Mouse (Mus musculus): ENCODE results near the gene Mical3. TPM values are rescaled to one million over a fixed set of nuclear protein-coding genes. Genes with fewer than 3 reads are reported as not detected.
A peak's percentile ranks its signal among the peaks of the same experiment; 100 is the strongest.

The Mical3 gene
- polyA plus RNA-seq, 1 experiment from 2014 or later, result 37.0 TPM

GRCm38 (mm10) chr6:121139271-121139670 lies 8.5 kb upstream of the Mical3 start:
- H3K27ac ChIP-seq (ENCODE audit: low read length), result no peak overlapping the region
- H3K4me3 ChIP-seq (ENCODE audit: low read depth, low read length), result no peak overlapping the region
- no peak for ATAC-seq
- H3K27me3 ChIP-seq (ENCODE audit: control insufficient read depth, insufficient read depth, low read depth, low read length), result no peaks in the 10 kb centered on the region
- no peak overlapping the region for H3K9ac ChIP-seq (ENCODE audit: low read depth, low read length)
- WGBS, result 85% methylated on average over 1 of the region's 1 CpGs
- no peaks in the 10 kb centered on the region for H3K4me1 ChIP-seq (ENCODE audit: control insufficient read depth, insufficient read depth, low read length)
- H3K36me3 ChIP-seq (ENCODE audit: control insufficient read depth, insufficient read depth, low read length), result no peaks in the 10 kb centered on the region
- no peaks in the 10 kb centered on the region for H3K9me3 ChIP-seq (replicated peaks; ENCODE audit: control insufficient read depth, low read length, poor library complexity, severe bottlenecking)
- no peak overlapping the region for H3K4me2 ChIP-seq (ENCODE audit: low read length)

GRCm38 (mm10) chr6:121138338-121139040 lies 7.7 kb upstream of the Mical3 start:
- ATAC-seq, result no peak
- Histone ChIP-seq H3K9ac (ENCODE audit: low read depth, low read length) (no peak overlapping the region), H3K4me2 (ENCODE audit: low read length) (no peak overlapping the region), H3K4me1 (ENCODE audit: control insufficient read depth, insufficient read depth, low read length) (no peaks in the 10 kb centered on the region), H3K9me3 (replicated peaks; ENCODE audit: control insufficient read depth, low read length, poor library complexity, severe bottlenecking) (no peaks in the 10 kb centered on the region), H3K27ac (ENCODE audit: low read length) (no peak overlapping the region), H3K4me3 (ENCODE audit: low read depth, low read length) (no peak overlapping the region), H3K36me3 (ENCODE audit: control insufficient read depth, insufficient read depth, low read length) (no peaks in the 10 kb centered on the region), H3K27me3 (ENCODE audit: control insufficient read depth, insufficient read depth, low read depth, low read length) (no peaks in the 10 kb centered on the region)
- 89% methylated on average over 12 of the region's 12 CpGs for WGBS

- no peaks in the 10 kb centered on the region for H3K9me3 ChIP-seq (replicated peaks; ENCODE audit: control insufficient read depth, low read length, poor library complexity, severe bottlenecking)
- H3K4me2 ChIP-seq (ENCODE audit: low read length), result no peak overlapping the region
- H3K36me3 ChIP-seq (ENCODE audit: control insufficient read depth, insufficient read depth, low read length), result no peaks in the 10 kb centered on the region
- no peaks in the 10 kb centered on the region for H3K27me3 ChIP-seq (ENCODE audit: control insufficient read depth, insufficient read depth, low read depth, low read length)
- H3K9ac ChIP-seq (ENCODE audit: low read depth, low read length), result no peak overlapping the region
- WGBS, result 70% methylated on average over 6 of the region's 6 CpGs
- no peaks in the 10 kb centered on the region for H3K4me1 ChIP-seq (ENCODE audit: control insufficient read depth, insufficient read depth, low read length)
- no peak for ATAC-seq
- no peak overlapping the region for H3K4me3 ChIP-seq (ENCODE audit: low read depth, low read length)
- no peak overlapping the region for H3K27ac ChIP-seq (ENCODE audit: low read length)
Measured at GRCm38 (mm10) chr6:121137222-121137621, 6.4 kb upstream of the Mical3 start.

- Histone ChIP-seq H3K4me3 (ENCODE audit: low read depth, low read length) (no peak overlapping the region), H3K36me3 (ENCODE audit: control insufficient read depth, insufficient read depth, low read length) (no peaks in the 10 kb centered on the region), H3K9ac (ENCODE audit: low read depth, low read length) (no peak overlapping the region), H3K9me3 (replicated peaks; ENCODE audit: control insufficient read depth, low read length, poor library complexity, severe bottlenecking) (no peaks in the 10 kb centered on the region), H3K27me3 (ENCODE audit: control insufficient read depth, insufficient read depth, low read depth, low read length) (no peaks in the 10 kb centered on the region), H3K4me1 (ENCODE audit: control insufficient read depth, insufficient read depth, low read length) (no peaks in the 10 kb centered on the region), H3K27ac (ENCODE audit: low read length) (no peak overlapping the region), H3K4me2 (ENCODE audit: low read length) (no peak overlapping the region)
- 54% methylated on average over 5 of the region's 5 CpGs for WGBS
- ATAC-seq, result no peak
Measured at GRCm38 (mm10) chr6:121134884-121135283, 4.1 kb upstream of the Mical3 start.

- ATAC-seq, result no peak
- Histone ChIP-seq H3K9me3 (replicated peaks; ENCODE audit: control insufficient read depth, low read length, poor library complexity, severe bottlenecking) (no peaks in the 10 kb centered on the region), H3K4me1 (ENCODE audit: control insufficient read depth, insufficient read depth, low read length) (peaks cover under 1% of the 10 kb centered on the region; the same call in 1 of the 2 replicates), H3K36me3 (ENCODE audit: control insufficient read depth, insufficient read depth, low read length) (no peaks in the 10 kb centered on the region), H3K4me2 (ENCODE audit: low read length) (no peak overlapping the region), H3K4me3 (ENCODE audit: low read depth, low read length) (no peak overlapping the region), H3K9ac (ENCODE audit: low read depth, low read length) (no peak overlapping the region), H3K27me3 (ENCODE audit: control insufficient read depth, insufficient read depth, low read depth, low read length) (no peaks in the 10 kb centered on the region), H3K27ac (ENCODE audit: low read length) (no peak overlapping the region)
- WGBS, result 20% methylated on average over 3 of the region's 3 CpGs
Measured at GRCm38 (mm10) chr6:121134249-121134648, 3.5 kb upstream of the Mical3 start.

GRCm38 (mm10) chr6:121130039-121130705 lies 627 bp downstream of the Mical3 start:
- Histone ChIP-seq H3K9me3 (replicated peaks; ENCODE audit: control insufficient read depth, low read length, poor library complexity, severe bottlenecking) (no peaks in the 10 kb centered on the region), H3K4me1 (ENCODE audit: control insufficient read depth, insufficient read depth, low read length) (peaks cover 20% of the 10 kb centered on the region), H3K27me3 (ENCODE audit: control insufficient read depth, insufficient read depth, low read depth, low read length) (no peaks in the 10 kb centered on the region), H3K27ac (ENCODE audit: low read length) (peak overlapping the region; percentile 98), H3K4me3 (ENCODE audit: low read depth, low read length) (peak overlapping the region; percentile 65), H3K9ac (ENCODE audit: low read depth, low read length) (peak overlapping the region; percentile 88), H3K36me3 (ENCODE audit: control insufficient read depth, insufficient read depth, low read length) (no peaks in the 10 kb centered on the region), H3K4me2 (ENCODE audit: low read length) (peak overlapping the region; percentile 75)
- under 1% methylated on average over 32 of the region's 32 CpGs for WGBS
- ATAC-seq, result peak; percentile 92

GRCm38 (mm10) chr6:121129506-121129905 lies 1.3 kb downstream of the Mical3 start:
- Histone ChIP-seq H3K4me1 (ENCODE audit: control insufficient read depth, insufficient read depth, low read length) (peaks cover 23% of the 10 kb centered on the region), H3K27me3 (ENCODE audit: control insufficient read depth, insufficient read depth, low read depth, low read length) (no peaks in the 10 kb centered on the region), H3K4me3 (ENCODE audit: low read depth, low read length) (peak overlapping the region; percentile 65), H3K9ac (ENCODE audit: low read depth, low read length) (peak overlapping the region; percentile 88), H3K9me3 (replicated peaks; ENCODE audit: control insufficient read depth, low read length, poor library complexity, severe bottlenecking) (no peaks in the 10 kb centered on the region), H3K4me2 (ENCODE audit: low read length) (peak overlapping the region; percentile 75), H3K36me3 (ENCODE audit: control insufficient read depth, insufficient read depth, low read length) (no peaks in the 10 kb centered on the region), H3K27ac (ENCODE audit: low read length) (peak overlapping the region; percentile 98)
- ATAC-seq, result peak; percentile 82
- 4% methylated on average over 21 of the region's 21 CpGs for WGBS

- H3K9ac ChIP-seq (ENCODE audit: low read depth, low read length), result peak overlapping the region; percentile 88
- peaks cover 23% of the 10 kb centered on the region for H3K4me1 ChIP-seq (ENCODE audit: control insufficient read depth, insufficient read depth, low read length)
- no peaks in the 10 kb centered on the region for H3K36me3 ChIP-seq (ENCODE audit: control insufficient read depth, insufficient read depth, low read length)
- H3K9me3 ChIP-seq (replicated peaks; ENCODE audit: control insufficient read depth, low read length, poor library complexity, severe bottlenecking), result no peaks in the 10 kb centered on the region
- ATAC-seq, result no peak
- peak overlapping the region; percentile 98 for H3K27ac ChIP-seq (ENCODE audit: low read length)
- peak overlapping the region; percentile 65 for H3K4me3 ChIP-seq (ENCODE audit: low read depth, low read length)
- peak overlapping the region; percentile 75 for H3K4me2 ChIP-seq (ENCODE audit: low read length)
- no peaks in the 10 kb centered on the region for H3K27me3 ChIP-seq (ENCODE audit: control insufficient read depth, insufficient read depth, low read depth, low read length)
- 55% methylated on average over 5 of the region's 5 CpGs for WGBS
Measured at GRCm38 (mm10) chr6:121128736-121129135, 2.1 kb downstream of the Mical3 start.

- Histone ChIP-seq H3K9ac (ENCODE audit: low read depth, low read length) (no peak overlapping the region), H3K4me2 (ENCODE audit: low read length) (peak overlapping the region; percentile 75), H3K9me3 (replicated peaks; ENCODE audit: control insufficient read depth, low read length, poor library complexity, severe bottlenecking) (no peaks in the 10 kb centered on the region), H3K4me1 (ENCODE audit: control insufficient read depth, insufficient read depth, low read length) (peaks cover 23% of the 10 kb centered on the region), H3K4me3 (ENCODE audit: low read depth, low read length) (no peak overlapping the region), H3K27ac (ENCODE audit: low read length) (no peak overlapping the region), H3K36me3 (ENCODE audit: control insufficient read depth, insufficient read depth, low read length) (no peaks in the 10 kb centered on the region), H3K27me3 (ENCODE audit: control insufficient read depth, insufficient read depth, low read depth, low read length) (no peaks in the 10 kb centered on the region)
- ATAC-seq, result no peak
- WGBS, result 57% methylated on average over 3 of the region's 3 CpGs
Measured at GRCm38 (mm10) chr6:121127726-121128125, 3.1 kb downstream of the Mical3 start.

All from midbrain, embryonic 16.5 days (tissue).